ENCODE assay signal across 18 mouse cellular contexts in the genomic region with DNA sequence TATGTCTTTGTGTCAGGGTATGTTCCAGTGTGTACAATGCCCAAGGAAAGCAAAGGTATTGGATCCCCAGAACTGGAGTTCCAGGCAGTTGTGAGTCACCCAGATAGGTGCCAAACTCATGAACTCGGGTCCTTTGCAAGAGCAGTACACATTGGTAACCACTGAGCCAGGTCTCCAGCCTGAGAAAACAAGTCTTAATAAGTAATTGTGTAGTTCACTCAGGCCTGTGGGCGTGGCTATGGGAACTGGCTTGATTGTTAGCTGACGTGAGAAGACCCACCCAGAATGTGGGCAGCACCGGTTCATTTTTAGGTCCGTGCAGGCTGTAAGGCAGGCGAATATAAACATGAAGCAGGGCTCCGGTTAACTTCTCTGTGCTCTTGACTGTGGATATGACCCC.
DNase-seq lines count a peak whose midpoint lies in the region; ATAC-seq and TF ChIP-seq lines count a peak whose summit lies in the region.
"Had no signal": no experiment of that assay in that cellular context is flagged by ENCODE, and none has a peak within 500 bp of the region (broad histone marks: within the 10 kb centered on the region; RNA-seq: fewer than 3 reads in every experiment).

No protein-coding gene starts in this region.

- peak; percentile 48; the same call in 1 of the 2 replicates for ATAC-seq in liver, postnatal 0 days
- ATAC-seq in liver, embryonic 11.5 days (replicated peaks; ENCODE audit: low FRiP score), result no peak
- no peak for ATAC-seq in forebrain, embryonic 16.5 days
- ATAC-seq: forebrain, embryonic 13.5 days; intestine, embryonic 15.5 days had no signal

- H3K4me2 ChIP-seq in liver, postnatal 0 days (ENCODE audit: low read depth, low read length), result no peak overlapping the region
- H3K4me2 ChIP-seq in liver, embryonic 11.5 days, result no peak overlapping the region
- H3K4me2 ChIP-seq in forebrain, embryonic 16.5 days (ENCODE audit: low read length), result no peak overlapping the region
- H3K4me2 ChIP-seq: forebrain, embryonic 13.5 days; heart, embryonic 11.5 days; hindbrain, embryonic 13.5 days; intestine, embryonic 15.5 days; limb, embryonic 12.5 days; neural tube, embryonic 12.5 days had no signal

- H3K4me1 ChIP-seq in liver, postnatal 0 days (ENCODE audit: insufficient read depth), result 0 out of 2 replicates have a peak, but pooled peaks cover 6% of the 10 kb centered on the region
- peaks cover 4% of the 10 kb centered on the region; the same call in 1 of the 2 replicates for H3K4me1 ChIP-seq in liver, embryonic 11.5 days (replicated peaks; ENCODE audit: control insufficient read depth, insufficient read depth, low read length)
- no peaks in the 10 kb centered on the region for H3K4me1 ChIP-seq in forebrain, embryonic 16.5 days (replicated peaks; ENCODE audit: control insufficient read depth, insufficient read depth, low read length)
- H3K4me1 ChIP-seq: hindbrain, embryonic 13.5 days; limb, embryonic 12.5 days had no signal

- no peak for TF ChIP-seq EP300 in liver, postnatal 0 days (IDR thresholded peaks at IDR 0.05; ENCODE audit: low read depth)

- no peak overlapping the region for H3K9ac ChIP-seq in liver, postnatal 0 days (replicated peaks)
- no peak overlapping the region for H3K9ac ChIP-seq in liver, embryonic 11.5 days (ENCODE audit: low read depth, low read length)
- H3K9ac ChIP-seq in forebrain, embryonic 16.5 days (replicated peaks; ENCODE audit: low read depth, low read length), result no peak overlapping the region
- H3K9ac ChIP-seq: forebrain, embryonic 13.5 days; hindbrain, embryonic 13.5 days; intestine, embryonic 15.5 days; limb, embryonic 12.5 days; neural tube, embryonic 12.5 days had no signal

- H3K27me3 ChIP-seq in liver, postnatal 0 days (ENCODE audit: insufficient read depth, low read length), result no peaks in the 10 kb centered on the region
- H3K27me3 ChIP-seq in liver, embryonic 11.5 days (replicated peaks; ENCODE audit: control insufficient read depth, insufficient read depth, low read length), result no peaks in the 10 kb centered on the region
- no peaks in the 10 kb centered on the region for H3K27me3 ChIP-seq in forebrain, embryonic 16.5 days (replicated peaks; ENCODE audit: control insufficient read depth, insufficient read depth, low read length)
- H3K27me3 ChIP-seq: forebrain, embryonic 13.5 days; hindbrain, embryonic 13.5 days; intestine, embryonic 15.5 days; limb, embryonic 12.5 days; neural tube, embryonic 12.5 days had no signal

- H3K9me3 ChIP-seq in liver, postnatal 0 days (ENCODE audit: low read length), result no peaks in the 10 kb centered on the region
- H3K9me3 ChIP-seq in liver, embryonic 11.5 days (ENCODE audit: control insufficient read depth, low read length), result no peaks in the 10 kb centered on the region
- H3K9me3 ChIP-seq in forebrain, embryonic 16.5 days (ENCODE audit: control insufficient read depth, low read length), result no peaks in the 10 kb centered on the region
- H3K9me3 ChIP-seq: forebrain, embryonic 13.5 days; hindbrain, embryonic 13.5 days; intestine, embryonic 15.5 days; limb, embryonic 12.5 days had no signal

- H3K4me3 ChIP-seq in liver, postnatal 0 days (ENCODE audit: low read depth, low read length), result no peak overlapping the region
- no peak overlapping the region for H3K4me3 ChIP-seq in liver, embryonic 11.5 days (ENCODE audit: low read depth, low read length)
- H3K4me3 ChIP-seq in forebrain, embryonic 16.5 days (replicated peaks; ENCODE audit: low read length), result no peak overlapping the region
- H3K4me3 ChIP-seq: forebrain, embryonic 13.5 days; hindbrain, embryonic 13.5 days; intestine, embryonic 15.5 days; limb, embryonic 12.5 days; neural tube, embryonic 12.5 days had no signal

- no peak overlapping the region for H3K27ac ChIP-seq in liver, postnatal 0 days (ENCODE audit: low read depth)
- no peak overlapping the region for H3K27ac ChIP-seq in liver, embryonic 11.5 days (ENCODE audit: low read depth, low read length)
- no peak overlapping the region for H3K27ac ChIP-seq in forebrain, embryonic 16.5 days (ENCODE audit: low read length)
- H3K27ac ChIP-seq: forebrain, embryonic 13.5 days; hindbrain, embryonic 13.5 days; intestine, embryonic 15.5 days; limb, embryonic 12.5 days; neural tube, embryonic 12.5 days had no signal

- no peak for TF ChIP-seq CTCF in liver, postnatal 0 days (IDR thresholded peaks at IDR 0.05; ENCODE audit: low read depth)

- no peak for DNase-seq in liver, postnatal 0 days
- DNase-seq in liver, embryonic 11.5 days (ENCODE audit: low spot score), result no peak
- peak; percentile 35 for DNase-seq in Muller cell, postnatal 12 days (ENCODE audit: inconsistent ontology term)
- peak; percentile 8 for DNase-seq in c-Kit-positive CD71-positive TER-119-negative erythroid progenitor cells, embryonic 14.5 days (ENCODE audit: low read depth)
- peak; percentile 49 for DNase-seq in lung, postnatal 36 days
- no peak for DNase-seq in spleen, adult 12 weeks (ENCODE audit: low spot score)
- DNase-seq in left cerebral cortex, adult 18-20 months (ENCODE audit: low spot score in 2 of 2), result no peak
- DNase-seq: cerebellum, postnatal 14 days; embryo, embryonic 11 days; heart, postnatal 14 days; thymus, postnatal 4 days had no signal

- 65% methylated on average over 7 of the region's 7 CpGs for WGBS in liver, postnatal 0 days (ENCODE audit: insufficient replicate concordance)
- WGBS in liver, embryonic 11.5 days, result 63% methylated on average over 7 of the region's 7 CpGs
- WGBS in forebrain, embryonic 16.5 days, result 69% methylated on average over 7 of the region's 7 CpGs

- H3K36me3 ChIP-seq in liver, postnatal 0 days (replicated peaks; ENCODE audit: insufficient read depth, low read length), result no peaks in the 10 kb centered on the region
- H3K36me3 ChIP-seq in liver, embryonic 11.5 days (ENCODE audit: control insufficient read depth, insufficient read depth, low read length), result no peaks in the 10 kb centered on the region
- H3K36me3 ChIP-seq in forebrain, embryonic 16.5 days (ENCODE audit: control insufficient read depth, insufficient read depth), result no peaks in the 10 kb centered on the region
- H3K36me3 ChIP-seq: hindbrain, embryonic 13.5 days; intestine, embryonic 15.5 days; limb, embryonic 12.5 days; neural tube, embryonic 12.5 days had no signal

Comparison
In these comparisons a context has a peak if more than half of its experiments do, and no peak if none do; other contexts are left out.
1. DNase-seq: peak in Muller cell, postnatal 12 days (single experiment), c-Kit-positive CD71-positive TER-119-negative erythroid progenitor cells, embryonic 14.5 days (single experiment) and lung, postnatal 36 days (single experiment); none in liver, postnatal 0 days (single experiment), liver, embryonic 11.5 days (single experiment), spleen, adult 12 weeks (single experiment) and left cerebral cortex, adult 18-20 months (0 of 2).